Mouse (Mus musculus) G1E (cell line): ENCODE data around the gene Rin3.

ENCODE experiments used
- CTCF ChIP-seq: IDR thresholded peaks from 2 replicates; pipeline ENCODE4 v1.5.1; 2012; ENCODE audit warnings: low read depth, low read length, inconsistent platforms, mixed read lengths
- POLR2AphosphoS5 ChIP-seq: IDR thresholded peaks from 2 replicates; pipeline ENCODE4 v1.6.1; 2012; ENCODE audit warnings: low read depth, low read length, inconsistent platforms; ENCODE audit not compliant: insufficient replicate concordance
- TAL1 ChIP-seq: conservative IDR thresholded peaks from 2 replicates; pipeline ENCODE4 v1.6.1; 2012; ENCODE audit warnings: low read depth, low read length, inconsistent platforms, mixed read lengths

- TF ChIP-seq CTCF (no peak), POLR2AphosphoS5 (no peak), TAL1 (no peak)
Measured at GRCm38 (mm10) chr12:102430228-102430627, 147.4 kb downstream of the Rin3 start.
